Comparison of ENCODE assay signal across 19 mouse cellular contexts in genomic region chr4:137475271-137476050, GRCm38 (mm10). TPM values are rescaled to one million over a fixed set of nuclear protein-coding genes. Genes with fewer than 3 reads are reported as not detected.
DNase-seq lines count a peak whose midpoint lies in the region; ATAC-seq lines count a peak whose summit lies in the region.
"Had no signal": no experiment of that assay in that cellular context is flagged by ENCODE, and none has a peak within 500 bp of the region (broad histone marks: within the 10 kb centered on the region; RNA-seq: fewer than 3 reads in every experiment).

No protein-coding gene starts in this region.

- H3K27ac ChIP-seq in kidney, embryonic 16.5 days (ENCODE audit: low read length), result peak overlapping the region; percentile 98
- peak overlapping the region; percentile 27 for H3K27ac ChIP-seq in embryonic facial prominence, embryonic 10.5 days (replicated peaks)
- H3K27ac ChIP-seq in limb, embryonic 12.5 days, result no peak overlapping the region
- no peak overlapping the region for H3K27ac ChIP-seq in forebrain, embryonic 12.5 days

- no peak for ATAC-seq in kidney, embryonic 16.5 days (ENCODE audit: low FRiP score, low TSS enrichment)
- no peak for ATAC-seq in limb, embryonic 12.5 days (ENCODE audit: insufficient number of reproducible peaks, insufficient read depth, low FRiP score, low TSS enrichment, low read depth)
- ATAC-seq in inflammation-experienced regulatory T-cells, adult 6 months, result no peak
- no peak for ATAC-seq in forebrain, embryonic 12.5 days (ENCODE audit: low FRiP score)

- H3K4me3 ChIP-seq in kidney, embryonic 16.5 days (ENCODE audit: low read length), result peak overlapping the region; percentile 5; the same call in 1 of the 2 replicates
- H3K4me3 ChIP-seq in embryonic facial prominence, embryonic 10.5 days, result no peak overlapping the region
- H3K4me3 ChIP-seq in limb, embryonic 12.5 days (replicated peaks), result no peak overlapping the region
- no peak overlapping the region for H3K4me3 ChIP-seq in forebrain, embryonic 12.5 days (replicated peaks)
- H3K4me3 ChIP-seq: megakaryocyte, embryonic 14.5 days had no signal

- H3K4me1 ChIP-seq in kidney, embryonic 16.5 days (ENCODE audit: insufficient read depth, low read length), result peaks cover 100% of the 10 kb centered on the region
- peaks cover 95% of the 10 kb centered on the region for H3K4me1 ChIP-seq in embryonic facial prominence, embryonic 10.5 days
- peaks cover 80% of the 10 kb centered on the region for H3K4me1 ChIP-seq in limb, embryonic 12.5 days (replicated peaks)
- peaks cover 49% of the 10 kb centered on the region for H3K4me1 ChIP-seq in forebrain, embryonic 12.5 days

- H3K36me3 ChIP-seq in kidney, embryonic 16.5 days (ENCODE audit: insufficient read depth, low read length), result no peaks in the 10 kb centered on the region
- peaks cover 7% of the 10 kb centered on the region for H3K36me3 ChIP-seq in embryonic facial prominence, embryonic 10.5 days (replicated peaks)
- no peaks in the 10 kb centered on the region for H3K36me3 ChIP-seq in limb, embryonic 12.5 days
- H3K36me3 ChIP-seq in forebrain, embryonic 12.5 days (replicated peaks), result no peaks in the 10 kb centered on the region

- peak; percentile 93 for DNase-seq in heart, adult 11 months
- no peak for DNase-seq in heart, postnatal 36 days
- no peak for DNase-seq in kidney, postnatal 10 days
- no peak for DNase-seq in embryonic facial prominence, embryonic 10.5 days (ENCODE audit: low spot score)
- DNase-seq: cerebellum, adult 9-11 months; thymus, adult 18-20 months had no signal

- no peaks in the 10 kb centered on the region for H3K27me3 ChIP-seq in kidney, embryonic 16.5 days (ENCODE audit: insufficient read depth, low read length)
- H3K27me3 ChIP-seq in embryonic facial prominence, embryonic 10.5 days (replicated peaks; ENCODE audit: low read depth, poor library complexity, severe bottlenecking), result no peaks in the 10 kb centered on the region
- no peaks in the 10 kb centered on the region for H3K27me3 ChIP-seq in limb, embryonic 12.5 days
- H3K27me3 ChIP-seq in forebrain, embryonic 12.5 days, result no peaks in the 10 kb centered on the region; the same call in 1 of the 2 replicates

- H3K4me2 ChIP-seq in kidney, embryonic 16.5 days (replicated peaks; ENCODE audit: low read depth, low read length), result peak overlapping the region; percentile 37
- H3K4me2 ChIP-seq in limb, embryonic 12.5 days, result peak overlapping the region; percentile 38
- H3K4me2 ChIP-seq in forebrain, embryonic 12.5 days, result no peak overlapping the region

- WGBS in kidney, embryonic 16.5 days, result 66% methylated on average over 13 of the region's 13 CpGs
- 80% methylated on average over 13 of the region's 13 CpGs for WGBS in embryonic facial prominence, embryonic 10.5 days
- 80% methylated on average over 13 of the region's 13 CpGs for WGBS in limb, embryonic 12.5 days
- 89% methylated on average over 13 of the region's 13 CpGs for WGBS in forebrain, embryonic 12.5 days

- no peaks in the 10 kb centered on the region for H3K9me3 ChIP-seq in kidney, embryonic 16.5 days (ENCODE audit: low read length)
- H3K9me3 ChIP-seq in embryonic facial prominence, embryonic 10.5 days, result no peaks in the 10 kb centered on the region
- H3K9me3 ChIP-seq in limb, embryonic 12.5 days, result no peaks in the 10 kb centered on the region
- H3K9me3 ChIP-seq in forebrain, embryonic 12.5 days, result no peaks in the 10 kb centered on the region
- H3K9me3 ChIP-seq: forebrain, embryonic 10.5 days; megakaryocyte, embryonic 14.5 days had no signal

- H3K9ac ChIP-seq in kidney, embryonic 16.5 days (replicated peaks; ENCODE audit: low read length), result peak overlapping the region; percentile 57; the same call in 1 of the 2 replicates
- no peak overlapping the region for H3K9ac ChIP-seq in limb, embryonic 12.5 days (replicated peaks)
- no peak overlapping the region for H3K9ac ChIP-seq in forebrain, embryonic 12.5 days

- intact Hi-C loops in heart, postnatal 36 days (cut with DNase I), result no loop called here

RNA-seq across cellular contexts. Expression of gene Hspg2, which starts 6.9 kb away (rescaled TPM):
- total RNA-seq in heart, postnatal 36 days (2021), result 100 to 1,000 TPM; 240 to 255 TPM
- 39.6 and 41.7 TPM in 2 replicates for polyA plus RNA-seq in kidney, embryonic 16.5 days (2015; fragmentation: Nextera tagmentation; extraction: Ambion mirVana)
- 17.4 and 19.6 TPM in 2 replicates for polyA plus RNA-seq in embryonic facial prominence, embryonic 10.5 days (2016; fragmentation: Nextera tagmentation; extraction: Ambion mirVana)
- polyA plus RNA-seq in limb, embryonic 12.5 days (2016; fragmentation: Nextera tagmentation; extraction: Ambion mirVana), result 14.3 and 18.8 TPM in 2 replicates
- polyA plus RNA-seq in inflammation-experienced regulatory T-cells, adult 6 months (2017; shearing (Covaris generic)), result not detected
- 8.0 and 8.9 TPM in 2 replicates for polyA plus RNA-seq in forebrain, embryonic 12.5 days (2016; fragmentation: Nextera tagmentation; extraction: Ambion mirVana)

RNA-seq across cellular contexts. Expression of gene 1700013G24Rik, which starts 22.4 kb away (rescaled TPM):
- not detected for total RNA-seq in heart, postnatal 36 days (2021)
- polyA plus RNA-seq in kidney, embryonic 16.5 days (2015; fragmentation: Nextera tagmentation; extraction: Ambion mirVana), result not detected in 2 replicates
- polyA plus RNA-seq in embryonic facial prominence, embryonic 10.5 days (2016; fragmentation: Nextera tagmentation; extraction: Ambion mirVana), result not detected in 2 replicates
- polyA plus RNA-seq in limb, embryonic 12.5 days (2016; fragmentation: Nextera tagmentation; extraction: Ambion mirVana), result not detected in 2 replicates
- polyA plus RNA-seq in inflammation-experienced regulatory T-cells, adult 6 months (2017; shearing (Covaris generic)), result not detected
- not detected in 2 replicates for polyA plus RNA-seq in forebrain, embryonic 12.5 days (2016; fragmentation: Nextera tagmentation; extraction: Ambion mirVana)
- total RNA-seq: adrenal gland, adult 18-20 months; heart, postnatal 10 days; layer of hippocampus, adult 18-20 months; left cerebral cortex, postnatal 14 days had no signal
- polyA plus RNA-seq: brain, embryonic 14.5 days; forebrain, embryonic 10.5 days; liver, embryonic 16.5 days; neural tube, embryonic 14.5 days had no signal

RNA-seq across cellular contexts. Expression of gene Cela3b, which starts 45.1 kb away (rescaled TPM):
- not detected for total RNA-seq in heart, postnatal 36 days (2021)
- not detected in 2 replicates for polyA plus RNA-seq in kidney, embryonic 16.5 days (2015; fragmentation: Nextera tagmentation; extraction: Ambion mirVana)
- polyA plus RNA-seq in embryonic facial prominence, embryonic 10.5 days (2016; fragmentation: Nextera tagmentation; extraction: Ambion mirVana), result not detected in 2 replicates
- polyA plus RNA-seq in limb, embryonic 12.5 days (2016; fragmentation: Nextera tagmentation; extraction: Ambion mirVana), result not detected in 2 replicates
- not detected for polyA plus RNA-seq in inflammation-experienced regulatory T-cells, adult 6 months (2017; shearing (Covaris generic))
- polyA plus RNA-seq in forebrain, embryonic 12.5 days (2016; fragmentation: Nextera tagmentation; extraction: Ambion mirVana), result not detected in 2 replicates
- total RNA-seq: adrenal gland, adult 18-20 months; heart, postnatal 10 days; layer of hippocampus, adult 18-20 months; left cerebral cortex, postnatal 14 days had no signal
- polyA plus RNA-seq: brain, embryonic 14.5 days; forebrain, embryonic 10.5 days; neural tube, embryonic 14.5 days had no signal

Comparison
In these comparisons a context has a peak if more than half of its experiments do, and no peak if none do; other contexts are left out.
1. H3K27ac ChIP-seq: peak in kidney, embryonic 16.5 days (single experiment) and embryonic facial prominence, embryonic 10.5 days (single experiment); none in limb, embryonic 12.5 days (single experiment) and forebrain, embryonic 12.5 days (single experiment).